In genomic region chr16:97632880-97633484, GRCm38 (mm10) we compare ENCODE assay signal across 17 mouse cellular contexts. TPM values are rescaled to one million over a fixed set of nuclear protein-coding genes. Genes with fewer than 3 reads are reported as not detected.
DNase-seq lines count a peak whose midpoint lies in the region; ATAC-seq and TF ChIP-seq lines count a peak whose summit lies in the region.
"Had no signal": no experiment of that assay in that cellular context is flagged by ENCODE, and none has a peak within 500 bp of the region (broad histone marks: within the 10 kb centered on the region; RNA-seq: fewer than 3 reads in every experiment).

No protein-coding gene starts in this region.

- no peaks in the 10 kb centered on the region for H3K36me3 ChIP-seq in kidney, embryonic 16.5 days (ENCODE audit: insufficient read depth, low read length)
- no peaks in the 10 kb centered on the region for H3K36me3 ChIP-seq in embryonic facial prominence, embryonic 14.5 days (ENCODE audit: control insufficient read depth, insufficient read depth, low read length)
- H3K36me3 ChIP-seq in intestine, postnatal 0 days (ENCODE audit: control insufficient read depth, insufficient read depth): no peaks in the 10 kb centered on the region
- H3K36me3 ChIP-seq in midbrain, postnatal 0 days (ENCODE audit: insufficient read depth, low read length): no peaks in the 10 kb centered on the region
- H3K36me3 ChIP-seq: embryonic facial prominence, embryonic 13.5 days; heart, embryonic 10.5 days; neural tube, embryonic 13.5 days had no signal

- H3K9me3 ChIP-seq in kidney, embryonic 16.5 days (ENCODE audit: low read length): 0 out of 2 replicates have a peak, but pooled peaks cover 2% of the 10 kb centered on the region
- H3K9me3 ChIP-seq in embryonic facial prominence, embryonic 14.5 days (ENCODE audit: control insufficient read depth, low read length): no peaks in the 10 kb centered on the region
- H3K9me3 ChIP-seq in intestine, postnatal 0 days (ENCODE audit: control insufficient read depth): no peaks in the 10 kb centered on the region
- no peaks in the 10 kb centered on the region for H3K9me3 ChIP-seq in midbrain, postnatal 0 days (ENCODE audit: low read length)
- H3K9me3 ChIP-seq: embryonic facial prominence, embryonic 13.5 days; heart, embryonic 10.5 days; neural tube, embryonic 13.5 days had no signal

- TF ChIP-seq CTCF in intestine, postnatal 0 days (IDR thresholded peaks at IDR 0.05; ENCODE audit: low read depth): no peak
- TF ChIP-seq CTCF in left cerebral cortex, adult 2 months (IDR thresholded peaks at IDR 0.05): no peak
- TF ChIP-seq CTCF in midbrain, postnatal 0 days (IDR thresholded peaks at IDR 0.05): no peak

- no peak overlapping the region for H3K27ac ChIP-seq in kidney, embryonic 16.5 days (ENCODE audit: low read length)
- no peak overlapping the region for H3K27ac ChIP-seq in embryonic facial prominence, embryonic 14.5 days (replicated peaks; ENCODE audit: low read depth, low read length)
- H3K27ac ChIP-seq in intestine, postnatal 0 days (ENCODE audit: low read depth, low read length): no peak overlapping the region
- H3K27ac ChIP-seq in left cerebral cortex, adult 2 months: no peak overlapping the region
- H3K27ac ChIP-seq in midbrain, postnatal 0 days (ENCODE audit: low read depth, low read length): no peak overlapping the region
- H3K27ac ChIP-seq: embryonic facial prominence, embryonic 13.5 days; heart, embryonic 10.5 days; neural tube, embryonic 13.5 days had no signal

- no peak for ATAC-seq in kidney, embryonic 16.5 days (ENCODE audit: low FRiP score, low TSS enrichment)
- ATAC-seq in embryonic facial prominence, embryonic 14.5 days (ENCODE audit: low read depth): peak; percentile 37; the same call in 1 of the 2 replicates
- peak; percentile 79 for ATAC-seq in intestine, postnatal 0 days
- no peak for ATAC-seq in midbrain, postnatal 0 days (ENCODE audit: low FRiP score)
- ATAC-seq: forebrain, embryonic 14.5 days; liver, postnatal 0 days had no signal

- no peaks in the 10 kb centered on the region for H3K27me3 ChIP-seq in kidney, embryonic 16.5 days (ENCODE audit: insufficient read depth, low read length)
- H3K27me3 ChIP-seq in embryonic facial prominence, embryonic 14.5 days (replicated peaks; ENCODE audit: control insufficient read depth, insufficient read depth, low read length): no peaks in the 10 kb centered on the region
- H3K27me3 ChIP-seq in intestine, postnatal 0 days (replicated peaks; ENCODE audit: control insufficient read depth, insufficient read depth, low read length): no peaks in the 10 kb centered on the region
- H3K27me3 ChIP-seq in midbrain, postnatal 0 days (ENCODE audit: insufficient read depth, low read length): no peaks in the 10 kb centered on the region
- H3K27me3 ChIP-seq: embryonic facial prominence, embryonic 13.5 days; neural tube, embryonic 13.5 days had no signal

- no peaks in the 10 kb centered on the region for H3K4me1 ChIP-seq in kidney, embryonic 16.5 days (ENCODE audit: insufficient read depth, low read length)
- H3K4me1 ChIP-seq in embryonic facial prominence, embryonic 14.5 days (ENCODE audit: control insufficient read depth, insufficient read depth, low read length): no peaks in the 10 kb centered on the region
- H3K4me1 ChIP-seq in intestine, postnatal 0 days (replicated peaks; ENCODE audit: control insufficient read depth, insufficient read depth, low read length): 0 out of 2 replicates have a peak, but pooled peaks cover 3% of the 10 kb centered on the region
- H3K4me1 ChIP-seq in midbrain, postnatal 0 days (ENCODE audit: insufficient read depth, low read length): no peaks in the 10 kb centered on the region
- H3K4me1 ChIP-seq: embryonic facial prominence, embryonic 13.5 days; heart, embryonic 10.5 days; neural tube, embryonic 13.5 days had no signal

- H3K4me3 ChIP-seq in kidney, embryonic 16.5 days (ENCODE audit: low read length): no peak overlapping the region
- H3K4me3 ChIP-seq in embryonic facial prominence, embryonic 14.5 days (ENCODE audit: low read depth, low read length): no peak overlapping the region
- no peak overlapping the region for H3K4me3 ChIP-seq in intestine, postnatal 0 days (ENCODE audit: low read depth, low read length)
- no peak overlapping the region for H3K4me3 ChIP-seq in left cerebral cortex, adult 2 months
- H3K4me3 ChIP-seq in midbrain, postnatal 0 days (ENCODE audit: low read depth, low read length): no peak overlapping the region
- H3K4me3 ChIP-seq: embryonic facial prominence, embryonic 13.5 days; heart, embryonic 10.5 days; neural tube, embryonic 13.5 days had no signal

- H3K4me2 ChIP-seq in kidney, embryonic 16.5 days (replicated peaks; ENCODE audit: low read depth, low read length): no peak overlapping the region
- no peak overlapping the region for H3K4me2 ChIP-seq in embryonic facial prominence, embryonic 14.5 days (ENCODE audit: low read depth, low read length)
- H3K4me2 ChIP-seq in intestine, postnatal 0 days (replicated peaks; ENCODE audit: low read depth): no peak overlapping the region
- H3K4me2 ChIP-seq in midbrain, postnatal 0 days (ENCODE audit: low read depth, low read length, poor library complexity, severe bottlenecking): no peak overlapping the region
- H3K4me2 ChIP-seq: embryonic facial prominence, embryonic 13.5 days; neural tube, embryonic 13.5 days had no signal

- WGBS in kidney, embryonic 16.5 days: 66% methylated on average over 4 of the region's 4 CpGs
- WGBS in embryonic facial prominence, embryonic 14.5 days: 51% methylated on average over 4 of the region's 4 CpGs
- 28% methylated on average over 4 of the region's 4 CpGs for WGBS in intestine, postnatal 0 days
- 68% methylated on average over 4 of the region's 4 CpGs for WGBS in midbrain, postnatal 0 days

- intact Hi-C loops in left cerebral cortex, adult 2 months (cut with DNase I): no loop called here
- intact Hi-C loops in left cerebral cortex, postnatal 14 days (cut with DNase I): no loop called here

- H3K9ac ChIP-seq in kidney, embryonic 16.5 days (replicated peaks; ENCODE audit: low read length): no peak overlapping the region
- H3K9ac ChIP-seq in embryonic facial prominence, embryonic 14.5 days (ENCODE audit: low read depth, low read length): no peak overlapping the region
- no peak overlapping the region for H3K9ac ChIP-seq in intestine, postnatal 0 days (ENCODE audit: low read depth, low read length)
- H3K9ac ChIP-seq in midbrain, postnatal 0 days (replicated peaks; ENCODE audit: low read length, poor library complexity, severe bottlenecking): no peak overlapping the region
- H3K9ac ChIP-seq: embryonic facial prominence, embryonic 13.5 days; liver, postnatal 0 days; neural tube, embryonic 13.5 days had no signal

- peak; percentile 46 for DNase-seq in kidney, adult 11 months
- peak; percentile 62 for DNase-seq in embryonic facial prominence, embryonic 14.5 days (ENCODE audit: low spot score)
- DNase-seq in lung, postnatal 4 days: peak; percentile 14 to 33
- DNase-seq in left cerebral cortex, adult 2 months (ENCODE audit: extremely low spot score in 1 of 2, low spot score in 2 of 2): no peak
- DNase-seq in left cerebral cortex, postnatal 14 days (ENCODE audit: low spot score in 2 of 2): no peak
- no peak for DNase-seq in midbrain, postnatal 0 days (ENCODE audit: low spot score)
- DNase-seq: adrenal gland, adult 2 months; B cell, adult 2 months; gastrocnemius, postnatal 10 days; heart, postnatal 36 days; liver, postnatal 0 days had no signal

RNA-seq across cellular contexts. Expression of gene Tmprss2, which starts 22.0 kb away (rescaled TPM):
- polyA plus RNA-seq in kidney, embryonic 16.5 days (2015; fragmentation: Nextera tagmentation; extraction: Ambion mirVana): 51.3 and 58.8 TPM in 2 replicates
- polyA plus RNA-seq in embryonic facial prominence, embryonic 14.5 days (2014; fragmentation: Nextera tagmentation; extraction: Ambion mirVana): 2.5 and 2.8 TPM in 2 replicates
- 18.3 and 22.1 TPM in 2 replicates for polyA plus RNA-seq in intestine, postnatal 0 days (2015; fragmentation: Nextera tagmentation; extraction: Ambion mirVana)
- not detected for total RNA-seq in left cerebral cortex, adult 2 months (2021)
- total RNA-seq in left cerebral cortex, postnatal 14 days (2021): not detected
- total RNA-seq in midbrain, postnatal 0 days (2014; rRNA removed): 0.22 and 0.24 TPM in 2 replicates
- polyA plus RNA-seq in midbrain, postnatal 0 days (2015; fragmentation: Nextera tagmentation; extraction: Ambion mirVana): 0.09 TPM in 1 of 2 replicates, not detected in the other
- total RNA-seq: gastrocnemius, postnatal 10 days; heart, postnatal 36 days had no signal
- polyA plus RNA-seq: forebrain, embryonic 14.5 days; neural tube, embryonic 13.5 days had no signal

Comparison
In these comparisons a context has a peak if more than half of its experiments do, and no peak if none do; other contexts are left out.
1. DNase-seq: peak in kidney, adult 11 months (single experiment), embryonic facial prominence, embryonic 14.5 days (single experiment) and lung, postnatal 4 days (2 of 2); none in left cerebral cortex, adult 2 months (0 of 2), left cerebral cortex, postnatal 14 days (0 of 2) and midbrain, postnatal 0 days (single experiment).
2. ATAC-seq: peak in embryonic facial prominence, embryonic 14.5 days (single experiment) and intestine, postnatal 0 days (single experiment); none in kidney, embryonic 16.5 days (single experiment) and midbrain, postnatal 0 days (single experiment).